Mouse (Mus musculus) limb, embryonic 15.5 days (tissue): ENCODE measurements around the gene Cyp17a1. TPM values are rescaled to one million over a fixed set of nuclear protein-coding genes. Genes with fewer than 3 reads are reported as not detected.
A peak's percentile ranks its signal among the peaks of the same experiment; 100 is the strongest.

Experiments
- ATAC-seq: fragments of 200-750 bp; cut with Nextera tagmentation; 2 replicates; pipeline ENCODE4 v1.8.0; 2017; ENCODE audit warnings: low read depth, moderate TSS enrichment; ENCODE audit not compliant: insufficient number of reproducible peaks, low FRiP score, low TSS enrichment
- H3K27ac ChIP-seq: fragments of 300-500 bp; sonication (generic); 2 replicates; pipeline ENCODE4 v1.5.1; 2015; ENCODE audit warnings: moderate library complexity, mild to moderate bottlenecking, inconsistent platforms
- H3K27me3 ChIP-seq: fragments of 300-500 bp; sonication (generic); 2 replicates; pipeline ENCODE4 v1.6.1; 2015; ENCODE audit warnings: inconsistent platforms
- H3K36me3 ChIP-seq: fragments of 300-500 bp; sonication (generic); 2 replicates; pipeline ENCODE4 v1.6.1; 2015; ENCODE audit warnings: inconsistent platforms
- H3K4me1 ChIP-seq: fragments of 300-500 bp; sonication (generic); 2 replicates; pipeline ENCODE4 v1.6.1; 2015; ENCODE audit warnings: inconsistent platforms
- H3K4me2 ChIP-seq: fragments of 300-500 bp; sonication (generic); 2 replicates; pipeline ENCODE4 v1.6.1; 2015; ENCODE audit warnings: mild to moderate bottlenecking, inconsistent platforms
- H3K4me3 ChIP-seq: fragments of 300-500 bp; sonication (generic); 2 replicates; pipeline ENCODE4 v1.5.1; 2015; ENCODE audit warnings: mild to moderate bottlenecking, inconsistent platforms
- H3K9ac ChIP-seq: fragments of 300-500 bp; sonication (generic); 2 replicates; pipeline ENCODE4 v1.6.1; 2015; ENCODE audit warnings: inconsistent platforms
- H3K9me3 ChIP-seq: fragments of 300-500 bp; sonication (generic); 2 replicates; pipeline ENCODE4 v1.6.1; 2016; ENCODE audit warnings: inconsistent platforms
- WGBS: fragments of 180-500 bp; shearing (Covaris S2); methylation state at CpG from one replicate; pipeline ENCODE4 v1.1.7; 2015; 5-methylcytosine and 5-hydroxymethylcytosine counted together
- polyA plus RNA-seq: library from polyadenylated mRNA; unstranded; fragments of >200 nt; fragmentation: Nextera tagmentation; extraction: Ambion mirVana; gene quantifications from 2 replicates; pipeline ENCODE4 v1.2.1, GENCODE M21; 2015

Cyp17a1 gene
- polyA plus RNA-seq, result 1.9 and 2.7 TPM in 2 replicates

DNA sequence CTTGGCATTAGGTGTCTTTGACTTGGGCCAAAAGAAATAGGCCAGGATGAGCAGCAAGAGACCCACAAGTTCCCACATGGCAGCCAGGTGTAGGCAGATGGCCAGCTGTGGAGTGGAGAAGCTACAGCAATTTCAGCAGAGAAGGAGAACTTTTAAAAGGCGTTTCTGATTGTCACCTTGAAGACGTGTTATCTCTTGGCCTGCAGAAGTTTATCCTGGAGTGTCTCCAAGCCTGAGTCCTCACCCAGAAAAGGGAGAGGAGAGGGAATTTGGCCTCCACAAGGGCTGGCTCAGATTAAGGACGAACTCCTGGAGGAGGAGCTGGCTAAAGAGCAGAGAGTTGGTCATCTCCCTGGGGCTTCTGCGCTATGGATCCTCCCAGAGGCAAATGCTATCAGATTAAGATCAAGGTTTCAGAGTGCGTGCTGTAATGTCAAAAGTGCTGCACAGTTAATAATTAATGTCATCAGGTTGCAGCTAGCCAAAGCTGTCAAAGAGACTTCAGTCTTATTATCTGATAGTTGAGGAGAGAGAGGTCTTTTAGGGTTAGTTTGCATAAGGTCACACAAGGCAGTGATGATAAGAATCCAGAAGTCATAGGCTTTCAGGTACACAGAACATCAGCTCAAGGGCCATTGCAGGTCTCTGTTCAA is at the start of gene Cyp17a1:
Gene Cyp17a1 (minus strand): TSS at position 407 of the 653 bp plus-strand sequence.
- Histone ChIP-seq H3K27ac (no peak within 1 kb of the TSS), H3K9me3 (no peaks in the 10 kb centered on the region), H3K27me3 (0 out of 2 replicates have a peak, but pooled peaks cover 14% of the 10 kb centered on the region), H3K4me3 (no peak within 1 kb of the TSS), H3K36me3 (no peaks in the 10 kb centered on the region), H3K9ac (no peak within 1 kb of the TSS), H3K4me1 (no peaks in the 10 kb centered on the region), H3K4me2 (no peak within 1 kb of the TSS)
- WGBS, result 50% methylated on average over 5 of the region's 5 CpGs
- ATAC-seq, result no peak

- H3K9ac ChIP-seq, result no peak overlapping the region
- H3K9me3 ChIP-seq, result no peaks in the 10 kb centered on the region
- H3K4me2 ChIP-seq, result no peak overlapping the region
- no peak overlapping the region for H3K27ac ChIP-seq
- ATAC-seq, result no peak
- H3K4me1 ChIP-seq, result no peaks in the 10 kb centered on the region
- no peak overlapping the region for H3K4me3 ChIP-seq
- no peaks in the 10 kb centered on the region for H3K27me3 ChIP-seq
- peaks cover 11% of the 10 kb centered on the region; the same call in 1 of the 2 replicates for H3K36me3 ChIP-seq
- 75% methylated on average over 4 of the region's 4 CpGs for WGBS
Measured at GRCm38 (mm10) chr19:46718150-46718549, 45.2 kb upstream of the Cyp17a1 start.

- H3K27ac ChIP-seq, result no peak overlapping the region
- no peaks in the 10 kb centered on the region for H3K9me3 ChIP-seq
- 84% methylated on average over 8 of the region's 8 CpGs for WGBS
- no peaks in the 10 kb centered on the region for H3K27me3 ChIP-seq
- H3K36me3 ChIP-seq, result peaks cover 11% of the 10 kb centered on the region; the same call in 1 of the 2 replicates
- H3K4me2 ChIP-seq, result no peak overlapping the region
- no peak for ATAC-seq
- H3K9ac ChIP-seq, result no peak overlapping the region
- no peak overlapping the region for H3K4me3 ChIP-seq
- H3K4me1 ChIP-seq, result no peaks in the 10 kb centered on the region
Measured at GRCm38 (mm10) chr19:46715016-46715415, 42.0 kb upstream of the Cyp17a1 start.

GRCm38 (mm10) chr19:46714234-46714633 is 41.3 kb upstream of the Cyp17a1 start:
- WGBS, result 85% methylated on average over 8 of the region's 8 CpGs
- peaks cover 11% of the 10 kb centered on the region; the same call in 1 of the 2 replicates for H3K36me3 ChIP-seq
- no peak for ATAC-seq
- H3K27ac ChIP-seq, result no peak overlapping the region
- H3K4me2 ChIP-seq, result no peak overlapping the region
- H3K9me3 ChIP-seq, result no peaks in the 10 kb centered on the region
- no peak overlapping the region for H3K9ac ChIP-seq
- no peak overlapping the region for H3K4me3 ChIP-seq
- no peaks in the 10 kb centered on the region for H3K4me1 ChIP-seq
- H3K27me3 ChIP-seq, result no peaks in the 10 kb centered on the region

GRCm38 (mm10) chr19:46710614-46711013 is 37.6 kb upstream of the Cyp17a1 start:
- 90% methylated on average over 4 of the region's 4 CpGs for WGBS
- Histone ChIP-seq H3K9ac (no peak overlapping the region), H3K27me3 (no peaks in the 10 kb centered on the region), H3K4me1 (peaks cover 15% of the 10 kb centered on the region), H3K27ac (no peak overlapping the region), H3K4me3 (no peak overlapping the region), H3K4me2 (no peak overlapping the region), H3K36me3 (peaks cover 4% of the 10 kb centered on the region; the same call in 1 of the 2 replicates), H3K9me3 (no peaks in the 10 kb centered on the region)
- no peak for ATAC-seq

DNA sequence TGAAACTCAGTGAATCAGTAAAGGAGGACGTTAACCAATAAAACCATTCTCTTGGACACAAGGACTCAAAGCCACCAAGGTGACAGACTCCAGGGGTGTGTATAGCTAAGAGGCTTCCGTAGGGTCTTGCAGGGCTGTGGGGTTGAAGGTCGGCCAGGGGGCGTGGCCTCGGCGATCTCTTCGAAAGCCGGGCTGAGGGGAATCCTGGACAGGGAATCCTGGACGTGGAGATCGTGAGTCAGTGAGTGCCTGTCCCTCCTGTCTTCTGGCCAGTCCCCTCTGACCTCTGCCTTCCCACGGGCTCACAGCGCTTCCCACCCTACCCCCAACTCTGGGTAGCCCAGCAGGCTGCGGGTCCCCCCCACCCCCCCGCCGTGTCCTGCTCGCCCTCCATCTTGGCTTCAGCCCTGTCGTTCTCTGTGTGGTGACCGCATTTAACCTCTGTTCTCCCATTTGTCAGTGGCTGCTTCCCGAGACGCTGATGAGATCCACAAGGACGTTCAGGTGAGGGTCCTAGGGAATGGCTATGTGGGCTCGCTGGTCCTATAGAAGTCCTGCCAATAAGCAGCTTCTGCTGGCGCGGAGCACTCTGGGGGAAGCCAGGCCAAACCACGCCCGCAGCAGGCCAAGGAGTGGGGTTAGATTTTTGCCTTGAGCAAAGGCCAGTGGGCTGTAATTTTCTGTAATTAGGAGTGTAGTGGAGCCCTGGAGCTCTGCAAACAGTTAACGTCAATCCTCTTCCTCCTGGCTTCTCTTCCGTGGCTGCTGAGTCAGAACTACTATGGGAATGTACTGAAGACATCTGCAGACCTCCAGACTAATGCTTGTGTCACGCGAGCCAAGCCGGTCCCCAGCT is 34.6 kb upstream of the Cyp17a1 start, which contains the start of gene As3mt:
Gene As3mt (plus strand): TSS at position 163 of the 856 bp plus-strand sequence.
- H3K4me1 ChIP-seq, result peaks cover 15% of the 10 kb centered on the region
- ATAC-seq, result peak; percentile 55

GRCm38 (mm10) chr19:46706540-46707295 is 33.7 kb upstream of the Cyp17a1 start:
- no peak for ATAC-seq
- Histone ChIP-seq H3K9me3 (no peaks in the 10 kb centered on the region), H3K4me1 (peaks cover 15% of the 10 kb centered on the region), H3K4me3 (peak overlapping the region; percentile 45), H3K36me3 (no peaks in the 10 kb centered on the region), H3K27ac (no peak overlapping the region), H3K27me3 (no peaks in the 10 kb centered on the region), H3K9ac (no peak overlapping the region), H3K4me2 (peak overlapping the region; percentile 68)
- WGBS, result 78% methylated on average over 9 of the region's 9 CpGs

More for the DNA sequence above, 34.6 kb upstream of the Cyp17a1 start, which contains the start of gene As3mt:
- H3K27ac ChIP-seq, result no peak within 1 kb of the TSS
- H3K4me2 ChIP-seq, result peak within 1 kb of the TSS; percentile 68
- no peaks in the 10 kb centered on the region for H3K27me3 ChIP-seq
- H3K4me3 ChIP-seq, result peak within 1 kb of the TSS; percentile 45
- no peaks in the 10 kb centered on the region for H3K9me3 ChIP-seq
- 4% methylated on average over 31 of the region's 31 CpGs for WGBS
- H3K36me3 ChIP-seq, result no peaks in the 10 kb centered on the region
- peak within 1 kb of the TSS; percentile 35 for H3K9ac ChIP-seq

DNA sequence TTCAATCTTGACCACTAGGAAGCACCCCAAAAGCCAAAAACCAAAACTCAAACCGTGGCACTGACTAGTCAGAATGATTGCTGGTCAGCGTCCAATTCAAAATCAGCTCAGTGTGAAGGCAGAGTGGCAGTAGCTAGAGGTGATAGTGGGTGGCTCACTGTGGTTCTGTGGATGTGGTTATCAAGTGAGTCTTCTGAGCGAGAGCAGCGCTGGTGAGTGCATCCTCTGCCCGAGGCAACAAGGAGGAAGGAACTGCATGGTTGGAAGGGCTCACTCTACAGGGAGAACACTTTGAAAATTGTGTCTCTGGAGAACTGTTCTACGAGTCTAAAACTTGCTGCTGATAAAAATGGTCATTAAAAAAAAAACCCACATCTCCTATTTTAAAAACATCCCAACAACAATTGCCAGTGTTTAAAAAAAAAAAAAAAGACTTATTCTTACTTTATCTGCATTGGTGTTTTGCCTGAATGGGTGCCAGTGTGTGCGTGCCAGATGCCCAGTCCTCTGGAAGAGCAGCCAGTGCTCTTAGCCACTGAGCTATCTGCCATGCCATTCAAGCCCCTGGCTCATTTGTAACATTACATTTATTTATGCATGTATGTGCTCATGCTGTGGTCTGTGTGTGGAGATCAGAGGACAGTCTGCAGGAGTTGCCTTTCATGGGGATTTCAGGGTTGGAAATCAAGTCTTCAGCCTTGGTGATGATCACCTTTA is 33.0 kb upstream of the Cyp17a1 start:
- ATAC-seq, result no peak
- no peak overlapping the region for H3K4me3 ChIP-seq

DNA sequence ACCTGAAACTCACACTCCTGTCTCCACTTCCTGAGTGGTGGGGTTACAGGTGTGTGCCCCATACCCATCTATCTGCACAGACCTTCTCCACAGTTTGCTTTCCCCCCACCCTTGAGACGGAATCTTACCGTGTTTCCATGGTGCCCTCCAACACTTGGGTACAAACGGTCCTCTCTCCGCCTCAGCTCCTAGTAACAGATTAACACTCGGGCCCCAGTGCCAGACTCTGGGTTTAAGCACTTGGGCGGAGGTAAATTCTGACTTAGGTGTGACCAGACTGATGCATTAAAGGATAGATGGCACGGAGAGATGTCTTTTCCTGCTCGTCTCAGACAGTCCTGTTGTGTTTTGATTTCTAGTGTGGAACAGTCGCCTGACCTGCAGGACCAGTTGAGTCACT is 28.2 kb upstream of the Cyp17a1 start:
- WGBS, result 74% methylated on average over 9 of the region's 9 CpGs
- Histone ChIP-seq H3K9me3 (no peaks in the 10 kb centered on the region), H3K27ac (no peak overlapping the region), H3K4me3 (no peak overlapping the region), H3K4me1 (no peaks in the 10 kb centered on the region), H3K9ac (no peak overlapping the region), H3K4me2 (no peak overlapping the region), H3K36me3 (peaks cover 9% of the 10 kb centered on the region), H3K27me3 (no peaks in the 10 kb centered on the region)
- no peak for ATAC-seq

More for the DNA sequence above, 33.0 kb upstream of the Cyp17a1 start:
- H3K27ac ChIP-seq, result no peak overlapping the region
- no peaks in the 10 kb centered on the region for H3K9me3 ChIP-seq
- H3K4me2 ChIP-seq, result no peak overlapping the region
- 56% methylated on average over 7 of the region's 7 CpGs for WGBS
- no peaks in the 10 kb centered on the region for H3K27me3 ChIP-seq
- H3K36me3 ChIP-seq, result peaks cover 6% of the 10 kb centered on the region
- H3K9ac ChIP-seq, result no peak overlapping the region
- peaks cover 15% of the 10 kb centered on the region for H3K4me1 ChIP-seq

DNA sequence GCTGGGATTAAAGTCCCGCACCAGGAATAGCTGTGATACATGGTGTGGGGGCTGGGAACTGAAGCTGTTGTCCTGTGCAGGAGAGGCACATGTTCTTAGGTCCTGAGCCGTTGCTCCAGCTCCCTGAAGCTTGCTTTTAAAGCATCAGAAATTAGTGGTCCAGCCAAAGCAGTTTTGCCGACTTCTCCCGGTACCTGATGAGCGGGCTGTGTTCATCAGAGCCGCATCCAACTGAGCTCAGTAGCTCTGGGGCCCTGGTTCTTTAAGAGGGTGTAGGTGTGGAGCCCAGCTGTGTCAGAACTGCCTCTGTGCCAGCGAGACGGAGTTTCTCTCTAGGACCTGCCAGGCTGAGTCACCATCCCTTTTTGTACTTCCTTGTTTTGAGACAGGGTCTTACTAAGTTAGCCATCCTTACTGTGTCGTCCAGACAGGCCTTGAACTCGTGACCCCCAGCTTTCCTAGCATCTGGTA is 26.1 kb upstream of the Cyp17a1 start:
- peaks cover 16% of the 10 kb centered on the region for H3K36me3 ChIP-seq
- H3K4me2 ChIP-seq, result no peak overlapping the region
- no peak overlapping the region for H3K9ac ChIP-seq
- no peak for ATAC-seq
- 67% methylated on average over 10 of the region's 10 CpGs for WGBS
- H3K4me1 ChIP-seq, result no peaks in the 10 kb centered on the region
- no peak overlapping the region for H3K27ac ChIP-seq
- H3K27me3 ChIP-seq, result no peaks in the 10 kb centered on the region
- no peaks in the 10 kb centered on the region for H3K9me3 ChIP-seq
- H3K4me3 ChIP-seq, result no peak overlapping the region
